Mouse (Mus musculus): ENCODE data around the gene Rinl. TPM values are rescaled to one million over a fixed set of nuclear protein-coding genes. Genes with fewer than 3 reads are reported as not detected.

Rinl gene
- polyA plus RNA-seq, 1 experiment, result 1.1 TPM

GRCm38 (mm10) chr7:28812949-28813348 is 24.2 kb downstream of the Rinl start:
- peaks cover 8% of the 10 kb centered on the region for H3K4me1 ChIP-seq (ENCODE audit: control insufficient read depth, insufficient read depth, low read length)
- H3K27ac ChIP-seq (ENCODE audit: control insufficient read depth, insufficient read depth, low read depth, low read length), result peak overlapping the region; percentile 1
- peaks cover 9% of the 10 kb centered on the region for H3K36me3 ChIP-seq (ENCODE audit: control insufficient read depth, insufficient read depth, low read length)
- peak overlapping the region; percentile 93; the same call in 1 of the 2 replicates for H3K4me3 ChIP-seq (ENCODE audit: control insufficient read depth, low read depth, low read length)
- TF ChIP-seq POLR2A (IDR thresholded peaks at IDR 0.05; ENCODE audit: control insufficient read depth, low read depth, low read length), result no peak
- no peaks in the 10 kb centered on the region for H3K27me3 ChIP-seq (ENCODE audit: control insufficient read depth, insufficient read depth, low read length)

GRCm38 (mm10) chr7:28814306-28815034 is 25.7 kb downstream of the Rinl start:
- H3K4me3 ChIP-seq (ENCODE audit: control insufficient read depth, low read depth, low read length), result no peak overlapping the region
- H3K4me1 ChIP-seq (ENCODE audit: control insufficient read depth, insufficient read depth, low read length), result peaks cover 3% of the 10 kb centered on the region
- H3K27me3 ChIP-seq (ENCODE audit: control insufficient read depth, insufficient read depth, low read length), result no peaks in the 10 kb centered on the region
- H3K27ac ChIP-seq (ENCODE audit: control insufficient read depth, insufficient read depth, low read depth, low read length), result no peak overlapping the region
- no peak for TF ChIP-seq CTCF (IDR thresholded peaks at IDR 0.05; ENCODE audit: control insufficient read depth, insufficient read depth, insufficient replicate concordance, low read depth, low read length)
- peaks cover 10% of the 10 kb centered on the region for H3K36me3 ChIP-seq (ENCODE audit: control insufficient read depth, insufficient read depth, low read length)

GRCm38 (mm10) chr7:28815230-28815629 is 26.5 kb downstream of the Rinl start:
- H3K36me3 ChIP-seq (ENCODE audit: control insufficient read depth, insufficient read depth, low read length), result peaks cover 12% of the 10 kb centered on the region
- no peak for TF ChIP-seq CTCF (IDR thresholded peaks at IDR 0.05; ENCODE audit: control insufficient read depth, insufficient read depth, insufficient replicate concordance, low read depth, low read length)
- no peak for TF ChIP-seq POLR2A (IDR thresholded peaks at IDR 0.05; ENCODE audit: control insufficient read depth, low read depth, low read length)
- H3K4me1 ChIP-seq (ENCODE audit: control insufficient read depth, insufficient read depth, low read length), result no peaks in the 10 kb centered on the region; the same call in 1 of the 2 replicates
- H3K27ac ChIP-seq (ENCODE audit: control insufficient read depth, insufficient read depth, low read depth, low read length), result no peak overlapping the region
- no peak overlapping the region for H3K4me3 ChIP-seq (ENCODE audit: control insufficient read depth, low read depth, low read length)
- no peaks in the 10 kb centered on the region for H3K27me3 ChIP-seq (ENCODE audit: control insufficient read depth, insufficient read depth, low read length)

DNA sequence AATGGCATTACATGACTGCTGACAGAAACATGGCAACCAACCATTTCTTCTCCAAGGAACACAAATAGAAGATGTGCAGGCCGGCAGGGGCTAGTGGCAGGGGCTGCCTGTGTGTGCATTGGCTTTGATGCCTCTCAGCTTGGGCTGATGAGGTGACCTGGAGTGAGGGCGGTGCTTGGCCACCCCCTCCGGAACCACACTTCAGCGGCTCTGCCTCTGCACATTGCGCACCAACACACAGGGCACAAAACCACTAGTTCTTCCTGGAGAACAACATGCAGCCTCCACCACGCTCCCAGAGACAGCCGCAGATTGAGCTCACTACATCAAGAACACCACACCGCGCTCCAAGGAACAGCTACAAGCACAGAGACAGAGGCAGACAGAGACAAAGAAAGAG is 27.4 kb downstream of the Rinl start:
- 0 out of 2 replicates have a peak overlapping the region, but pooled peaks have one; percentile 3 for H3K27ac ChIP-seq (ENCODE audit: control insufficient read depth, insufficient read depth, low read depth, low read length)
- TF ChIP-seq POLR2A (IDR thresholded peaks at IDR 0.05; ENCODE audit: control insufficient read depth, low read depth, low read length) (no peak), CTCF (IDR thresholded peaks at IDR 0.05; ENCODE audit: control insufficient read depth, insufficient read depth, insufficient replicate concordance, low read depth, low read length) (no peak)
- H3K4me1 ChIP-seq (ENCODE audit: control insufficient read depth, insufficient read depth, low read length), result no peaks in the 10 kb centered on the region; the same call in 1 of the 2 replicates
- H3K4me3 ChIP-seq (ENCODE audit: control insufficient read depth, low read depth, low read length), result no peak overlapping the region
- no peaks in the 10 kb centered on the region for H3K27me3 ChIP-seq (ENCODE audit: control insufficient read depth, insufficient read depth, low read length)
- H3K36me3 ChIP-seq (ENCODE audit: control insufficient read depth, insufficient read depth, low read length), result peaks cover 12% of the 10 kb centered on the region

DNA sequence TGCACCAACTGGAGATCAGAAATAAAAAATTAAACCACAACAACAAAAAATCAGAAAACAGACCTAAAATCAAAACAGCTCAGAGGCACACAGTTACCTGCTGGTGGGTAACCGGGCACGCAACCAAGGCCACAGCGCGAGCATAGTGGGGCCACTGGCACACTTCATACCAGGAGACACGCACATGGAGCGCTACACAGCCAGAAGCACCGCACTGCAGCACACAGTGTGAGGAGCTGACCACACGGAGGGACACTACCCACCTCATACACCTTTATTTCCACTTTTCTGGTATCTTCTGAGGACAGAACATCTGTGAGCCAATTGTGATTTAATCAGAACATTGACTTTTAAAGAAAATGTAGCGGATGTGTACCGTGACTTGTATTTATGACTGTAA is 28.2 kb downstream of the Rinl start:
- Histone ChIP-seq H3K4me1 (ENCODE audit: control insufficient read depth, insufficient read depth, low read length) (no peaks in the 10 kb centered on the region; the same call in 1 of the 2 replicates), H3K27ac (ENCODE audit: control insufficient read depth, insufficient read depth, low read depth, low read length) (no peak overlapping the region), H3K36me3 (ENCODE audit: control insufficient read depth, insufficient read depth, low read length) (peaks cover 12% of the 10 kb centered on the region), H3K4me3 (ENCODE audit: control insufficient read depth, low read depth, low read length) (no peak overlapping the region), H3K27me3 (ENCODE audit: control insufficient read depth, insufficient read depth, low read length) (no peaks in the 10 kb centered on the region)
- no peak for TF ChIP-seq CTCF (IDR thresholded peaks at IDR 0.05; ENCODE audit: control insufficient read depth, insufficient read depth, insufficient replicate concordance, low read depth, low read length)
- TF ChIP-seq POLR2A (IDR thresholded peaks at IDR 0.05; ENCODE audit: control insufficient read depth, low read depth, low read length), result no peak

GRCm38 (mm10) chr7:28817524-28817923 is 28.8 kb downstream of the Rinl start:
- no peak for TF ChIP-seq POLR2A (IDR thresholded peaks at IDR 0.05; ENCODE audit: control insufficient read depth, low read depth, low read length)
- no peak for TF ChIP-seq CTCF (IDR thresholded peaks at IDR 0.05; ENCODE audit: control insufficient read depth, insufficient read depth, insufficient replicate concordance, low read depth, low read length)
- Histone ChIP-seq H3K4me1 (ENCODE audit: control insufficient read depth, insufficient read depth, low read length) (no peaks in the 10 kb centered on the region; the same call in 1 of the 2 replicates), H3K27ac (ENCODE audit: control insufficient read depth, insufficient read depth, low read depth, low read length) (no peak overlapping the region), H3K36me3 (ENCODE audit: control insufficient read depth, insufficient read depth, low read length) (peaks cover 11% of the 10 kb centered on the region), H3K4me3 (ENCODE audit: control insufficient read depth, low read depth, low read length) (no peak overlapping the region), H3K27me3 (ENCODE audit: control insufficient read depth, insufficient read depth, low read length) (no peaks in the 10 kb centered on the region)

DNA sequence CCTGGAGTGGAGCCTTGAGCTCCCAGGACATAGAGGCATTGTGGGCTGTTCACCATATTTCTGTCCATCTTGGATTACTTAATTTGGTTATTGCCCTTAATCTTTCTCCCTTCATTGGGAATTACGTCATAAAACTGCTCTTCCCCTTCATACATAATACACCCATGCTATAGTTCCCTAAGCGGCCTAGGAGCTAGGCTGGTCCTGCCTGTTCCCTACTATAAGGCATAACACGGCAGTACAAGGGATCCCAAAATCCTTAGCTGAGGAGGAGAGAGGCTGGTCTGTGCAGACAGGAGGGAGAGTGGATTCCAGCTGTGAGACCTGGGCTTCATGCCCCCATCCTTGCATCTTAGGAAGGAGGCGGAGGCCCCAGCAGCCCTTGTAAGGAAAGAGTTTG is 29.2 kb downstream of the Rinl start:
- TF ChIP-seq CTCF (IDR thresholded peaks at IDR 0.05; ENCODE audit: control insufficient read depth, insufficient read depth, insufficient replicate concordance, low read depth, low read length) (no peak), POLR2A (IDR thresholded peaks at IDR 0.05; ENCODE audit: control insufficient read depth, low read depth, low read length) (no peak)
- Histone ChIP-seq H3K36me3 (ENCODE audit: control insufficient read depth, insufficient read depth, low read length) (peaks cover 10% of the 10 kb centered on the region), H3K4me1 (ENCODE audit: control insufficient read depth, insufficient read depth, low read length) (no peaks in the 10 kb centered on the region; the same call in 1 of the 2 replicates), H3K27me3 (ENCODE audit: control insufficient read depth, insufficient read depth, low read length) (no peaks in the 10 kb centered on the region), H3K4me3 (ENCODE audit: control insufficient read depth, low read depth, low read length) (no peak overlapping the region), H3K27ac (ENCODE audit: control insufficient read depth, insufficient read depth, low read depth, low read length) (no peak overlapping the region)

Measured in testis, adult 2 months (tissue).